Mouse (Mus musculus): ENCODE data around the gene Cast.

Cast gene

GRCm38 (mm10) chr13:74808152-74808929 lies at the start of gene Cast:
TSS of gene Cast (minus strand) at chr13:74808810.
- DNase-seq (ENCODE audit: low read depth in 1 of 2, low spot score in 2 of 2), result peak; percentile 37 to 45

GRCm38 (mm10) chr13:74854338-74855047 lies 45.9 kb upstream of the Cast start:
- peak; percentile 3 to 30 for DNase-seq (ENCODE audit: low read depth in 1 of 2, low spot score in 2 of 2)

GRCm38 (mm10) chr13:74850823-74851222 lies 42.2 kb upstream of the Cast start:
- DNase-seq (ENCODE audit: low read depth in 1 of 2, low spot score in 2 of 2), result no peak

DNA sequence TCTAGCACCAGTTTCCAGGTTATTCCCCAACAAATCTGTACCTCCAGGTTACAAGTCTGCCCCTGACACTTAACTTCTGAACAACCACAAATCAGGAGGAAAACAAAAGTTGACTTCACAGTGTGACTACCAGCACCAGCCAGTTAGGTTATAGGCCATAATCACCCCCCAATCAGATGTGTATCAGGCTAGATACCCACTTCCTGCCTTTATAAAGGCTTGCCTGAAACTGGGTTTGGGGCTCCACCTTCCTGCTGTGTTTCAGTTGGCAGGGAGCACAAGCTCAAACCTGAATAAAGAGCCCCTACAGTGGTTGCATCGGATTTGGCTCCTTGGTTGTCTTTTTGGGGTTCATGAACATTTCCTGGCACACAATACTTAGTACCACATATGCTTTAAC lies 37.3 kb upstream of the Cast start:
- no peak for DNase-seq (ENCODE audit: low read depth in 1 of 2, low spot score in 2 of 2)

- no peak for DNase-seq (ENCODE audit: low read depth in 1 of 2, low spot score in 2 of 2)
These were observed 25.9 kb upstream of the Cast start for GRCm38 (mm10) chr13:74834543-74834942.

GRCm38 (mm10) chr13:74822095-74822494 lies 13.5 kb upstream of the Cast start:
- DNase-seq (ENCODE audit: low read depth in 1 of 2, low spot score in 2 of 2), result no peak

DNA sequence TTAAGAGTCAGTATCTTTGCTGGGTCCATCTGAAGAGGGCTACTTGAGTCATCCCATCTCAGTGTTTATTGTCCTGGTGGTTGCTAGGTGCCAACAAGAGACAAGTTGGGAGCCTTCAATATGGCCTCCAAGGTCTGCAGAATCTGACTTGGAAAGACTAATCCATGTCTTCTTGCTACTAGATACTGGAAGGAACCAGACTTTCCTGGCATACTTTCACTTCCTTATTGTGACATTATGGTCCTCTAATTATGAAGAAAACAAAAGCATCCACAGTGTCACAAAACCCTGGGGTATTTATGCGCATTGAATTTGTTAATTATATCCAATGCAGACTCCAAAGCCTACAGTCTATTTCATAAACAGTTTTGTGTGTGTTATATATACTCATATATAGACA lies 7.1 kb upstream of the Cast start:
- DNase-seq (ENCODE audit: low read depth in 1 of 2, low spot score in 2 of 2), result no peak

GRCm38 (mm10) chr13:74807446-74808151 lies 1.0 kb downstream of the Cast start:
- DNase-seq (ENCODE audit: low read depth in 1 of 2, low spot score in 2 of 2), result peak; percentile 36 to 61

GRCm38 (mm10) chr13:74806934-74807333 lies 1.7 kb downstream of the Cast start:
- DNase-seq (ENCODE audit: low read depth in 1 of 2, low spot score in 2 of 2), result no peak

GRCm38 (mm10) chr13:74794435-74794834 lies 14.2 kb downstream of the Cast start:
- DNase-seq (ENCODE audit: low read depth in 1 of 2, low spot score in 2 of 2), result no peak

DNA sequence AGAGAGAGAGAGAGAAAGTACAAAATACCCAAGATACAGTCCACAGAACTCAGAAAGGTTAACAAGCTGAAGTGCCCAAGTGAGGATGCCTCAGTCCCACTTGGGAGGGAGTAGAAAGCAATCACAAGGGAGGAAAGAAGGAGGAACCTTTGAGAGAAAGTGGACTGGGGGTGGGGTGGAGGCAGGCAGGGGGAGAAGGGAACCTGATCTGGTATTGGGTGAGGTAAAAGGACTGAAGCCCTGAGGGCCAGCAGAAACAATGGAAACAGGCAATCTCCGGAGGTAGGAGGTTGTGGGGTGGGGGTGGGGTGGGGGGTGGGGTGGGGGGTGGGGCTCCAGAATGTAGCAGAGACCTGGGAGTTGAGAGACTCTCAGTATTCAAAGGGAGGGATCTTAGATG lies 20.9 kb downstream of the Cast start:
- DNase-seq (ENCODE audit: low read depth in 1 of 2, low spot score in 2 of 2), result no peak

DNA sequence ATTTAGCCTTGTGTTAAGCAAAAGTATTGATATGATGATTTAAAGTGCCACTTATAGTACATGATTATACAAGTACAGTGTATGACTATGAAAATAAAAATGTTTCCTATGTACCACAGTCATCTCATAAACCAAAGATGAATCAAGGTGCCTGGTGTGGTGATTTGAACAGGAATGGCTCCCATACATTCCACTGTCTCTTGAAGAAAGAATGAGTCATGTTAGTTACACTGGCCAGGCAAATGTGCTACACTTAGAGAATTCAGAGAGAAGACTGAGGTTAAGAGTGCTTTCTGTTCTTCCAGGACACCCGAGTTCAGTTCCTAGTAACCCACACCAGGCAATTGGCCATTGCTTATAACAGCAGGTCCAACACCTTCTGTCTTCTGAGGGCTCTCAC lies 36.5 kb downstream of the Cast start:
- DNase-seq (ENCODE audit: low read depth in 1 of 2, low spot score in 2 of 2), result no peak

DNA sequence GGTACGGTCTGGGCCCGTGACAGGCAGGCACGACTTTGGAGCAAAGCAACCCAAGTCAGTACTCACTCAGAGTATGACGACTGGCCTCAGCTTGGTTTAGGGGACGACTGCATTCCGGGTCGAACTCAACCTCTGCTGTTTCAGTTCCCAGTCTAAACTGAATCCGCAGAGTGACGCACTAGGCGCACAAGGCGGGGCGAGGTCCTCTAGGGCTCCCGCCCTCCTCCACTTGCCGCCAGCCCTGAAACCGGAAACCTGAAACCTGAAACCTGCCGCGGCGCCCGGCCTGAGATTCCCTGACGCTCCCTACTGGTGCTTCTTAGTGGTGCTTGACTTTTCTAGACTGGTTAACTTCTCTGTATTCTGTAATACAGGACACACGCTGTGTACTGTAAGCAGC lies 38.1 kb downstream of the Cast start:
- peak; percentile 90 to 91 for DNase-seq (ENCODE audit: low read depth in 1 of 2, low spot score in 2 of 2)

- no peak for DNase-seq (ENCODE audit: low read depth in 1 of 2, low spot score in 2 of 2)
These were observed 38.7 kb downstream of the Cast start for GRCm38 (mm10) chr13:74769871-74770270.

DNA sequence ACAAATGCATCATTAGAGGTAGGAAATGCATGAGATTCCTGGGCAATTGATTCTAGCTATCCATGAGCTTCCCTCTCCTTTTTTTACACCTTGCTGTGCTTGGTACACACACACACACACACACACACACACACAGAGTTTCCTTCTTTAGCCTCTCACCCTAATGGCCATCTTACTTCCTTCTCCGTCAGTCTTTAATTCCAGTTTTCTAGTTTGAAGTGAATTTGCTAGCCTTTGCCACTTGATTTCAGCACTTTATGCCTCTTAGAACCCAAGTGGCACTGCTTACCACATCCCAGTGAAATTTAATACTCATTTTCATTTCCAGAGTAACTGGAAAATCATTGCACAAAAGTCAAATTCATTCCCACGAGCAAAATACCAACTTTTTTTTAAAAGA lies 41.4 kb downstream of the Cast start:
- DNase-seq (ENCODE audit: low read depth in 1 of 2, low spot score in 2 of 2), result no peak

DNA sequence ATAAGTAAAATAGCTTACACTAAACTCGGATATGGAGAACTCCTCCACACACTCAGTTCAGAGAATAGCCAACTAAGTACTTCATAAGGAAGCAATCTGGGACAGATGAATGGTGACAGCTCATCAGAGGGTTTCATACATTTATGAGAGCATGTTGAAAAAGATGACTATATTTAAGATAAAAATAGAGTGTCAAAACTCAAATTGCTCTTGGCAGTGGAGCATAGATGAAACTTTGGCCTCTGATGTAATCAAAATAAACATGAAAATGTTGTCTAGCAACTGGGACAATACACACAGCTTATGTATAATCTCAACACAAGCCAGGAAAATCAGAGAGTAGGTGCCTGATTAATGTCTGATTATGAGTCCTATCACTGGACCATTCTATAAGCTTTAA lies 45.9 kb downstream of the Cast start:
- DNase-seq (ENCODE audit: low read depth in 1 of 2, low spot score in 2 of 2), result no peak

DNA sequence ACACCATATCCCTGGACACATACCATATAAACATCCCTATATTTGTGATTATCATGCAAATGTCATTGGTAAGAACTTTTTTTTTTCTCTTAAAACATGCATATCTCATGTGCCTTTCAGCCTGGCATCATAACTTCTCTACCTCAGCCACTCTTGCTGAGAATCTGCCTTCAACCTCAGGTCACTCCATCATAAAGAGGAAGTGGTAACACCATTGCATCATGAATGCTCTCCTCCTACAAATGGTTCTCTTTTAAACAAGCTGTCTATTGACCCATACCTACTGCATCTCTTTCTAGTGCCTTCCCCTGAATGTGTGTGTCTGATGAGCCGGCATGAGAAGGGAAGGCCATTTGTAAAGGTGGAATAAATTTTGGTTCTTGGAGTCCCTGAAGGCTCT lies 49.5 kb downstream of the Cast start:
- DNase-seq (ENCODE audit: low read depth in 1 of 2, low spot score in 2 of 2), result no peak

DNA sequence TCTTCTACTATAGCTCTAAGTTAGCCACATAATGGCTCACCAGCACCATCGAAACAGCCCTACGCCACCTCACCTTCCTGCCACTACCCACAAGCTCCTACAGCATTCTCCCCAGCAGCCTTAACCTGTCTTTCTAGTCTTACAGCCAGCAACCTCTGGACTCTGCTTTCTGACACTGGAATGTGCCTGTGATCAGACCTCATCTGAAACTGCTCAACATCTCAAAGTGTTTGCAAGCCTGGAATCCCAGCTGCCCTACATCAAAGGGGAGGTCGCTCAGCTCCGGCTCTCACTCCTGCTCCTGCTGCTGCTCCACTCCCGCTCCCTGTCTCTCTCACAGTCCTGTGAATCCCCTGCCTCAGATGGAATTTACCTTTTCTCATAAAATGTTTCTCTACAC lies 65.4 kb downstream of the Cast start:
- DNase-seq (ENCODE audit: low read depth in 1 of 2, low spot score in 2 of 2), result no peak

DNA sequence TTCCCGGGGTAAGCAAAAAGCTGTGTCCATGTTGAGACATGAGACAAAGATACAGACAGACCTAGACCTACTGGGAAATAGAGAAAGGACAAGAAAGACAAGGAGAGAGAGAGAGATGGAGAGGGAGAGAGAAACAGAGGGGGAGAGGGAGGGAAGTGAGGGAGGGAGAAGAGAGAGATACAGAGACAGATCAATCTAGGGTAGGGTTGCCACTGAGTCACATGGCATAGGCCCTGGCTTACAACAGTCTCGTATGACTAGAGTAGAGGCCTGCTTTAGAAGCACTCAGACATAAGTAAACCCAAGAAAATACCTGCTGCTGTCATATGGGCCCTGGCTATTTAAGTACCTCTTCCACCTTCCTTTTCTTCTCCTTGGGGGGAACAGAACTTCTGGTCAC lies 72.2 kb downstream of the Cast start:
- no peak for DNase-seq (ENCODE audit: low read depth in 1 of 2, low spot score in 2 of 2)

GRCm38 (mm10) chr13:74735834-74736233 lies 72.8 kb downstream of the Cast start:
- no peak for DNase-seq (ENCODE audit: low read depth in 1 of 2, low spot score in 2 of 2)

GRCm38 (mm10) chr13:74733726-74734125 lies 74.9 kb downstream of the Cast start:
- no peak for DNase-seq (ENCODE audit: low read depth in 1 of 2, low spot score in 2 of 2)

DNA sequence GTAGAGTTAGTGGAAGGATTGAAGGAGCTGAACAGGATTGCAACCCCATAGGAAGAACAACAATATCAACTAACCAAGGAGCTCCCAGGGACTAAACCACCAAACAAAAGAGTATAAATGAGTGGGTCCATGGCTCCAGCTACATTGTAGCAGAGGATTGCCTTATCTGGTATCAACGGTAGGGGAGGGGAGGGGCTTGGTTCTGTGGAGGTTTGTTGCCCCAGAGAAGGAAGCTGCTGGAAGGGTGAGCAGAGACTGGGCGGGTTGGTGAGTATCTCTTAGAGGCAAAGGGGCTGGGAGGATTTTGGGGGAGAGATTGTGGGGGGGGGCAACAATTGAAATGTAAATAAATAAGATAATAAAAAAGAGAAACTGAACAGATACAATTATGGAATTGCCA lies 89.6 kb downstream of the Cast start:
- DNase-seq (ENCODE audit: low read depth in 1 of 2, low spot score in 2 of 2), result no peak

All from monocyte, adult 2 months (primary cell).